27 mouse cellular contexts compared by ENCODE assay signal in the genomic region with DNA sequence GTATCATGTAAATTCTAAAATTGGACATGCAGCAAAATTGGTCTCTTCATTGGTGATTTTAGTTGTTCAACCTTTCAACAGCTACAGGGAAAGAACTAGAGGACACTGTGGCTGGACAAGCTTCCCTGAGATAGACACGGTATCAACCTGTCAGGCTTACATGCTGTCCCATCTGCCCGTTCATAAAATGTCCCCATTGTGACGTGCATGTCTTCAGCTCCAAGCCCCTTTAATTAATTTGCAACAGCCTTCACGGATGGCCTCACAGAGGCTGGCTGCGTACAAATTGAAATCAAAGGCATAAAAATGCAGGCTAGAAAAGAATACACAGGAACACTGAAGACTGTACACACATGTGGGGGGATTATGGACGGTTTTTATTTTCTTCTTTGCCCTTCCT.
DNase-seq lines count a peak whose midpoint lies in the region; ATAC-seq lines count a peak whose summit lies in the region.
"Had no signal": no experiment of that assay in that cellular context is flagged by ENCODE, and none has a peak within 500 bp of the region (broad histone marks: within the 10 kb centered on the region; RNA-seq: fewer than 3 reads in every experiment).

No protein-coding gene starts in this region.

- H3K4me3 ChIP-seq in liver, embryonic 11.5 days (ENCODE audit: low read depth, low read length) = no peak overlapping the region
- H3K4me3 ChIP-seq in neural tube, embryonic 13.5 days = no peak overlapping the region
- H3K4me3 ChIP-seq: embryonic facial prominence, embryonic 10.5 days; embryonic facial prominence, embryonic 13.5 days; erythroblast, embryonic 14.5 days; forebrain, embryonic 13.5 days; heart, embryonic 10.5 days; heart, embryonic 13.5 days; hindbrain, embryonic 12.5 days had no signal

- H3K27me3 ChIP-seq in liver, embryonic 11.5 days (replicated peaks; ENCODE audit: control insufficient read depth, insufficient read depth, low read length) = no peaks in the 10 kb centered on the region
- no peaks in the 10 kb centered on the region for H3K27me3 ChIP-seq in neural tube, embryonic 13.5 days
- H3K27me3 ChIP-seq: embryonic facial prominence, embryonic 13.5 days; forebrain, embryonic 13.5 days; heart, embryonic 13.5 days; hindbrain, embryonic 12.5 days had no signal

- H3K9ac ChIP-seq in liver, embryonic 11.5 days (ENCODE audit: low read depth, low read length) = no peak overlapping the region
- no peak overlapping the region for H3K9ac ChIP-seq in neural tube, embryonic 13.5 days
- H3K9ac ChIP-seq: embryonic facial prominence, embryonic 13.5 days; forebrain, embryonic 13.5 days; heart, embryonic 13.5 days; hindbrain, embryonic 12.5 days had no signal

- no peaks in the 10 kb centered on the region for H3K36me3 ChIP-seq in liver, embryonic 11.5 days (ENCODE audit: control insufficient read depth, insufficient read depth, low read length)
- no peaks in the 10 kb centered on the region for H3K36me3 ChIP-seq in neural tube, embryonic 13.5 days
- H3K36me3 ChIP-seq: embryonic facial prominence, embryonic 10.5 days; embryonic facial prominence, embryonic 13.5 days; heart, embryonic 10.5 days; heart, embryonic 13.5 days; hindbrain, embryonic 12.5 days had no signal

- H3K9me3 ChIP-seq in liver, embryonic 11.5 days (ENCODE audit: control insufficient read depth, low read length) = no peaks in the 10 kb centered on the region
- H3K9me3 ChIP-seq in neural tube, embryonic 13.5 days = no peaks in the 10 kb centered on the region
- H3K9me3 ChIP-seq: embryonic facial prominence, embryonic 10.5 days; embryonic facial prominence, embryonic 13.5 days; forebrain, embryonic 13.5 days; heart, embryonic 10.5 days; heart, embryonic 13.5 days; hindbrain, embryonic 12.5 days had no signal

- peak; percentile 55 for DNase-seq in heart, adult 11 months
- no peak for DNase-seq in heart, adult 8-10 months (ENCODE audit: low spot score)
- peak; percentile 22 for DNase-seq in liver, embryonic 11.5 days (ENCODE audit: low spot score)
- no peak for DNase-seq in liver
- DNase-seq in neural tube, embryonic 10.5 days (ENCODE audit: extremely low spot score, low spot score) = no peak
- peak; percentile 75 for DNase-seq in retina, postnatal 1 day
- DNase-seq in ovary, postnatal 10 days (ENCODE audit: low spot score) = no peak
- DNase-seq: adrenal gland, adult 2 months; adrenal gland, postnatal 14 days; cerebellum, adult 11-12 months; cerebellum, adult 8-10 months; cerebellum, postnatal 36 days; embryo, embryonic 11 days; gastrocnemius, postnatal 10 days; heart, adult 18-20 months; heart, postnatal 14 days; heart, postnatal 4 days had no signal

- H3K4me2 ChIP-seq in liver, embryonic 11.5 days = no peak overlapping the region
- H3K4me2 ChIP-seq in neural tube, embryonic 13.5 days = no peak overlapping the region
- H3K4me2 ChIP-seq: embryonic facial prominence, embryonic 13.5 days; forebrain, embryonic 13.5 days; heart, embryonic 13.5 days; hindbrain, embryonic 12.5 days had no signal

- no peaks in the 10 kb centered on the region for H3K4me1 ChIP-seq in liver, embryonic 11.5 days (replicated peaks; ENCODE audit: control insufficient read depth, insufficient read depth, low read length)
- H3K4me1 ChIP-seq in neural tube, embryonic 13.5 days (replicated peaks) = peaks cover 10% of the 10 kb centered on the region
- H3K4me1 ChIP-seq: forebrain, embryonic 13.5 days had no signal

- WGBS in liver, embryonic 11.5 days = 81% methylated on average over 6 of the region's 6 CpGs
- 37% methylated on average over 6 of the region's 6 CpGs for WGBS in neural tube, embryonic 13.5 days

- ATAC-seq in liver, embryonic 11.5 days (replicated peaks; ENCODE audit: low FRiP score) = no peak
- ATAC-seq in neural tube, embryonic 13.5 days (ENCODE audit: low read depth) = no peak
- ATAC-seq: forebrain, embryonic 13.5 days; forebrain, embryonic 16.5 days; Patski had no signal

- H3K27ac ChIP-seq in liver, embryonic 11.5 days (ENCODE audit: low read depth, low read length) = no peak overlapping the region
- peak overlapping the region; percentile 23; the same call in 1 of the 2 replicates for H3K27ac ChIP-seq in neural tube, embryonic 13.5 days (replicated peaks)
- H3K27ac ChIP-seq: embryonic facial prominence, embryonic 13.5 days; forebrain, embryonic 13.5 days; heart, embryonic 13.5 days; hindbrain, embryonic 12.5 days had no signal

Comparison
In these comparisons a context has a peak if more than half of its experiments do, and no peak if none do; other contexts are left out.
1. DNase-seq: peak in heart, adult 11 months (single experiment), liver, embryonic 11.5 days (single experiment) and retina, postnatal 1 day (single experiment); none in heart, adult 8-10 months (single experiment), liver (single experiment), neural tube, embryonic 10.5 days (single experiment) and ovary, postnatal 10 days (single experiment).